Mouse (Mus musculus): Measurements from ENCODE around the gene Gm7271.

Gm7271 gene

GRCm38 (mm10) chr5:76483811-76484210 lies at the start of gene Gm7271:
TSS of gene Gm7271 (plus strand) at chr5:76484040.
- in situ Hi-C loops (cut with MboI, MseI): no loop called here

DNA sequence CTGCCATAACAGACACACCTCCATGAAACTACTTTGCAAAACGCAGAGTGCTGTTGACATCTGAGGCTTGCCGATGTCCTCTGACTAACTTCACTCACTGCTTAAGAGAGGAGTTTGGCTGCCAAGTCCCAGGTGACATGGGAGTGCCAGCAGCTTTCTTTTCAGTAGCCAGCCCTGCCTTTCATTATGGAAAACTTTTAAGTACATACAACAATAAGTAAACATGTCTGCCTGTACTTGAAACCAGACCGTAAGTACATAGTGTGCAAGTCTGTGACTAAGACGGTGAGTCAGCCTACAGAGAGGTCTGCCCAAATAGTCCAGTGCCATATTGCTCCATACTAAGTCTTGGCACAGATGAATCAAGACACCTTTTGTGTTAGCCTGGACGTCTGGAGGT lies 46.7 kb upstream of the Gm7271 start:
- in situ Hi-C loops (cut with MboI, MseI): no loop called here

GRCm38 (mm10) chr5:76437696-76438095 lies 46.1 kb upstream of the Gm7271 start:
- in situ Hi-C loops (cut with MboI, MseI): no loop called here

GRCm38 (mm10) chr5:76441431-76441830 lies 42.4 kb upstream of the Gm7271 start:
- in situ Hi-C loops (cut with MboI, MseI): no loop called here

DNA sequence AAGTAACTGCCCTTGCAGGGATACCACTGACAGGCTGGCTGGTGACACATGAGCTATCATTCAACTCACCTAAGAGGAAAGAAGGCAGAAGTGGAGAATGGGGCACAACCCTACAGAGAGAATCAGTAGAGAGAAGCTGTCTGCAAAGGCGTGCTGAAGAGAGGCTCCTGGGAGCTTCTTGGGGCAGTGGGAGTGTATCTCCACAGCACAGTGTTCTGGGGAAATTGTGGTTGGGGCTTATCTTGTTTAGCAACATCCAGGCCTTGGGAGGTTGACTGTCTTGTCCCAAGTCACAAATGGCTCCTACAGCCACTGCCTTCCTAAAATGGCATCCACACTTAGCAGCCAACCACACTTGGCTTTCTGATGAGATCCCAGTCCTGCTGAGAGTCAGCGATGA lies 8.9 kb upstream of the Gm7271 start:
- in situ Hi-C loops (cut with MboI, MseI): no loop called here

GRCm38 (mm10) chr5:76476873-76477272 lies 7.0 kb upstream of the Gm7271 start:
- in situ Hi-C loops (cut with MboI, MseI): no loop called here

- in situ Hi-C loops (cut with MboI, MseI): no loop called here
These were observed 6.1 kb upstream of the Gm7271 start for GRCm38 (mm10) chr5:76477764-76478163.

DNA sequence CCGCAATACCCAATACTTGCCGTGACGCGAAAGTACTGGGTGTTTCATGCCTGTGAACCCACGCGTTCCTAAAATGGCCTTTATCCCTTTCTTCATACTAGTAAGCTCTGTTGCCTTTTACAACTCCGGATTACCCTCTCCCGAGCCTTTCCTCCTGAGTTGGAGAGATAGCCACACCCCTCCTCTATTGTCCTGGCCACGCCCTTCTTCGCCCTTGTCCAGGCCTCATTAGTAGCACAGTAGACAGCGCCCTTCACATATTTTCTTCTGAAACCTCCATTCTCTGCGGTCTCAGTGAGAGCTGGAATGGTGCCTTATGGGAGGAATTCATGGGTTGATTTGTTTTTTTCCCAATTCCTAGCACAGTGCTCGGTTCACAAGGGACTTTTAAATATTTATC lies 11.3 kb downstream of the Gm7271 start:
- in situ Hi-C loops (cut with MboI, MseI): no loop called here

DNA sequence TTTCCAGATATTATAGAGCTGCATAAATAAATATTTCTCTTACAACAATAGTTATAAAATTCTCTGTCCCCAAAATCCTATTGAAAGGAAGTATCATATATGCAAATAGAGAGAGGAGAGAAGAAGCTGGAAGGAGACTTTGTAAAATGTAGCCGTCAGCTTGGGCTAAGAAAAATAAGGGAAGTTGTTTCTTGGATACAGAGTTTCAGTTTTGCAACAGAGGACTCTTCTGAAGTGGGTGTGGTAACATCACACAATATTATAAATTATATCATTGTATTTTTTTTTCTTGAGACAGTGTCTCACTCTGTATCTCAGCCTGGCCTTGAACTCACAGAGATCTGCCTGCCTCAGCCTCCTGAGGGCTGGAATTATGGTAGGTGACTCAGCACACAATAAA lies 38.6 kb downstream of the Gm7271 start:
- in situ Hi-C loops (cut with MboI, MseI): no loop called here

GRCm38 (mm10) chr5:76524623-76525022 lies 40.8 kb downstream of the Gm7271 start:
- in situ Hi-C loops (cut with MboI, MseI): loop anchor here (25.0 kb wide), 1 partner anchor 387 kb away; the partner anchor contains the start of gene Srd5a3

DNA sequence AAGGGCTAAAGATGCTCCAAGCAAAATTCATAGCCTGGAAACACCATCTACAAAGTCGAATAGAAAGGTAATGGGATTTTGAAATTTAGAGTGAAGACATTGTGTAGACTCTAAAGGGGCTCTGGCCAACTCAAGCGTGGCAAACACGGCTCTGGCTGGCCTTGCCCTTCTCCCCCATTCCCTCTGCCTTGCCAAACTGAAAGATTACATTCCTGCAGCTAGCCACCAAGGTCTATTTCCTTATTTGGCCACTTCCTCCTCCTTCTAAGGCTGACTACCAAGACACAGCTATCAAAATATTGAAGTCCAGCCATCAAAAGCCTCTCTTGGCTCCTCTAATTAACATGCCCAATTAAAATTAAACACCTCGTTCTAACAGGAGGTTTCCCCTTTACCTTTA lies 41.2 kb downstream of the Gm7271 start:
- in situ Hi-C loops (cut with MboI, MseI): loop anchor here (25.0 kb wide), 1 partner anchor 388 kb away; the partner anchor contains the start of gene Srd5a3

GRCm38 (mm10) chr5:76525829-76526228 lies 42.0 kb downstream of the Gm7271 start:
- in situ Hi-C loops (cut with MboI, MseI): loop anchor here (25.0 kb wide), 1 partner anchor 389 kb away; the partner anchor contains the start of gene Srd5a3

GRCm38 (mm10) chr5:76529040-76529703 lies 45.3 kb downstream of the Gm7271 start, which contains the start of gene Exoc1:
TSS of gene Exoc1 (plus strand) at chr5:76529311.
- in situ Hi-C loops (cut with MboI, MseI): loop anchor here (25.0 kb wide), 1 partner anchor 392 kb away; the partner anchor contains the start of gene Srd5a3

- in situ Hi-C loops (cut with MboI, MseI): loop anchor here (5.0 to 25.0 kb wide), 2 partner anchors 53 to 392 kb away; partner anchors contain the start of gene Srd5a3
These were observed 45.8 kb downstream of the Gm7271 start for GRCm38 (mm10) chr5:76529704-76530066.

DNA sequence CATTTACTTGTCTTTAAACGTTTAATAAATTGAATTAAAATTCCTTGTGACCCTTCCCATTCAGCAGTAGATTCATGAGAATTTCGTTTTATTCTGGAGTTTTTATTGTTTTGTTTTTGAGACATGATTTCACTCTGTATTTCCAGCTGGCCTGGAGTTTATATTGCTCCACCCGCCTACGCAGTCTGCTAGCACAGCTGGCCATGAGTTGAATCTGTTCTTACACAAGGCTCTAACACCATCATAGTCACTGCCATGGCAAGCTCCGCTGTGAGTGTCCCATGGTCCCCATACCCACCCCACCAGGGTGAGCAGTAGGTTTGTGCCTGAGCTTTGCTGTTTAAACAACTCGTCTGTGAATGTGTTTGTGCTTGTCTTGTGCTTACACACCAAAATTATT lies 49.3 kb downstream of the Gm7271 start:
- in situ Hi-C loops (cut with MboI, MseI): loop anchor here (5.0 to 25.0 kb wide), 2 partner anchors 49 to 396 kb away; partner anchors contain the start of gene Srd5a3

DNA sequence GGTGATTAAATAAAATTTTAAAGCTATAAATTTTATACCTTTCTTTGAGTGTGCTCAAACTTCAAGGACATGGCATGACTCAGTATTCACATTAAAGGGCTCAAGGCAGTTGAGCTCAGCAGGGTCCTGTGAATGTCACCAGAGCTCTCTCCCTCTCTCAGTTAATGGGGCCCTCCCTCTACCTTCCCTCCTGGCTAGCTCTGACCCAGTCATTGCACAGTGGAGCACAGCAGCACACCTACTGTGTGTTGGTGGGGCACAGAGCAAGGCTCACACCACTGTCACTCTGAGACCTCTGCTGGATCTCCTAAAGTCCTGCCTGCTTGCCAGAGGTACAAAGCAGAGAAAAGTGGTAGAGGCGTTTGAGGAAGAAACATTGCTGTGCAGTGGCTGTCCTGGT lies 52.4 kb downstream of the Gm7271 start:
- in situ Hi-C loops (cut with MboI, MseI): loop anchor here (25.0 kb wide), 1 partner anchor 399 kb away; the partner anchor contains the start of gene Srd5a3

DNA sequence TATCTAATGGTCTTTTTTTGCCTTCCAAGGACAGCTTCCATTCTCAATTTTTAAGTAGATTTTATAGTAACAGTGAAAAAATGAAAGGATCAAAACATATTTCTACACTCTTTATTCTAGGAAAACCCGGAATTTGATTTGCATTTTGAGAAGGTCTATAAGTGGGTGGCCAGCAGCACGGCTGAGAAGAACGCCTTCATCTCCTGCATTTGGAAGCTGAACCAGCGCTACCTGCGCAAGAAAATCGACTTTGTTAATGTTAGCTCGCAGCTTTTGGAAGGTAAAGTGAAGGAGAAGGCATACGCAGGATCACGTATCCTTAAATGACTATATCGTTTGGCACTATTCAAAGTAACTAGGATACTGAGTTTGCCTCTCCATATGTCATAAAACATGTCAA lies 53.7 kb downstream of the Gm7271 start:
- in situ Hi-C loops (cut with MboI, MseI): loop anchor here (25.0 kb wide), 1 partner anchor 400 kb away; the partner anchor contains the start of gene Srd5a3

DNA sequence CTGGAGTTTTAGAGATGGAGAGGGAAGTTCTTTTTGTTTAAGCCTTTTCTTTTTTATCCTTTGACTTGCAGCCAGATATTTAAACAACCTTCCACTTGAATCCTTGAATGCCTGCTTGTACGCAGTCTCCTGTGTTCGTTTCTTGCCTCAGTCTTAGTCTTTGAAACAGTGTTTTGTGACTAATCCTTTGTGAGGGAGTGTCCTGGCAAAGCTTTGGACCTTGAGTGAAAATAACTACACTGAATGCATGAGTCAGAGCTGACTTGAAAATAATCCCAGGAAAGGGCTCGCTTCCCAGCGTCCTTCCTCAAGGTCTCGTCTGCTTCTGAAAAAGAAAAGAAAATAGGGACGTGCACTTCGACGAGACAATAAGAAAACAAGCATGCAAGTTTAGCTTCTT lies 56.3 kb downstream of the Gm7271 start:
- in situ Hi-C loops (cut with MboI, MseI): loop anchor here (25.0 kb wide), 1 partner anchor 403 kb away; the partner anchor contains the start of gene Srd5a3

- in situ Hi-C loops (cut with MboI, MseI): loop anchor here (25.0 kb wide), 1 partner anchor 404 kb away; the partner anchor contains the start of gene Srd5a3
These were observed 57.0 kb downstream of the Gm7271 start for GRCm38 (mm10) chr5:76540842-76541241.

DNA sequence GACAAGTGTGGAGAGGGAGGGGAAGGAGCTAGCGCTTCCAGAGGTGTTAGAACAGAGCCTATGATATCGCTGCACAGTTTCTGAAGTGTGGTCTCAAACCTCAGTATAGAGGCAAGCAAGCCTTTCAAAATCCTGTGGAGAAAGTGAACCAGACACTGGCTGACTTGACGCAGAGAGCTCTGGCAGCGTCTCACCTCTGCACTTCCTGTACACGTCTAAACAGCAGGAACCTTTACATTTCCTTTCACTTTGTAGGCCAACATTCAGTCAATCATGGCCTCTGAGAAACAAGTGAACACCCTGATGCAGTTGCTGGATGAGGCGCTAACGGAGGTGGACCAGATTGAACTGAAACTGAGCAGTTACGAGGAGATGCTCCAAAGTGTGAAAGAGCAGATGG lies 59.4 kb downstream of the Gm7271 start:
- in situ Hi-C loops (cut with MboI, MseI): loop anchor here (25.0 kb wide), 1 partner anchor 406 kb away; the partner anchor contains the start of gene Srd5a3

DNA sequence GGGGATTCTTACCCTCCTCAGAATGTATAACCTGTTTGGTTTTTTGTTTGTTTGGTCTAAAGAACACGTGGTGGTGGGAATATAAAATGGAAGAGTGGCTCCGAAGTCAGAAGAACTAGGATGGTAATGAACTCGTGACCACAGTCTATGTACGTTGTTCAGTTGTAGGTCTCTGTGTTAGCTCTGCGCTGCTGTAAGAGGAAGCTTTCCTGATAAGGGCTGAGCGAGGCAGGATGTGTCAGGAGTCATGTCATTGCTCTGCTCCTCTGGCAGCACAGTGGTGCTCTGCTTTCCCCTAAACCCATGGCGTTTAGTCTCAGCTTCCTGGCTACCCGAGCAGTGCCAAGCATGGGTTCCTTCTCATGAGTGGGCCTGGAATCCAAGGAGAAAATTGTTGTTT lies 66.6 kb downstream of the Gm7271 start:
- in situ Hi-C loops (cut with MboI, MseI): no loop called here

DNA sequence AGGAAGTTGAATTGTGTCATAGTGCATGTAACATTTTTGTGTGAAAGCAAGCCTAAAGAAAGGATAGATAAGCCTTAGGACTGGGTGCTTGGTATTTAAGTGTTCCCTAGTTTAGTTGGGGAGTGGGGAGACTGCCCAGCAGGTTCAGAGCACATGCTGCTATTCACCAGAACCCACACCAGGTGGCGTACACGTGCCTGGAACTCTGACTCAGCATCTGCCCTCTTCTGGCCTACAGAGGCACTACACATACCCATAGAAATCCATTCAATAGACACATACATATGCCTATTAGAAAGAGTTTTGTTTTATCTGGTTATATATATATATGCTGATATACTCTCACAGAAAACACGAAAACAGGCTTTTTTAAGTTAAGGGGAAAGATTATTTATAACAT lies 81.5 kb downstream of the Gm7271 start:
- in situ Hi-C loops (cut with MboI, MseI): loop anchor here (10.0 kb wide), 1 partner anchor 279 kb away; no protein-coding TSS in a partner anchor

Data from regulatory T cell (primary cell).